Mouse (Mus musculus): ENCODE measurements around the gene Tnxb.
A peak's percentile ranks its signal among the peaks of the same experiment; 100 is the strongest.

DNA sequence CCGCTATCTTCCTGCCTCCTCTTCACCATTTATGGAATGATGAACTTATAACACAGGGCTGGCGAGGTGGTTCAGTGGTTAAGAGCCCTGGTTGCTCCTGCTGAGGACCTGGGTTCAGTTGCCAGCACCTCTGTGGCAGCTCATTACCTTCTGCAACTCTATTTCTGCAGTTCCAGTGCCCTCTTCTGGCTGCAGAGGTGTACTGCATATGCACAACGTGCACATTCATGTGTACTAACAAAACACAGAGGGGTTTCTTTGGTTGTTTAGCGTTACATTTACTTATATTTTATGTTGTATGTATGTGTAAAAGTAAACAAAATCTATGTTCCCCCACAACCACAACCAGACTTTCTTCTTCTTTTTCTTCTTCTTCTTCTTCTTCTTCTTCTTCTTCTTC is 52.7 kb downstream of the Tnxb start:
- TF ChIP-seq CTCF (IDR thresholded peaks at IDR 0.05; ENCODE audit: low read depth), result peak; percentile 41
- TF ChIP-seq EP300 (IDR thresholded peaks at IDR 0.05; ENCODE audit: low read depth), result no peak

Data from liver, postnatal 0 days (tissue).